22 mouse cellular contexts compared by ENCODE assay signal in the genomic region with DNA sequence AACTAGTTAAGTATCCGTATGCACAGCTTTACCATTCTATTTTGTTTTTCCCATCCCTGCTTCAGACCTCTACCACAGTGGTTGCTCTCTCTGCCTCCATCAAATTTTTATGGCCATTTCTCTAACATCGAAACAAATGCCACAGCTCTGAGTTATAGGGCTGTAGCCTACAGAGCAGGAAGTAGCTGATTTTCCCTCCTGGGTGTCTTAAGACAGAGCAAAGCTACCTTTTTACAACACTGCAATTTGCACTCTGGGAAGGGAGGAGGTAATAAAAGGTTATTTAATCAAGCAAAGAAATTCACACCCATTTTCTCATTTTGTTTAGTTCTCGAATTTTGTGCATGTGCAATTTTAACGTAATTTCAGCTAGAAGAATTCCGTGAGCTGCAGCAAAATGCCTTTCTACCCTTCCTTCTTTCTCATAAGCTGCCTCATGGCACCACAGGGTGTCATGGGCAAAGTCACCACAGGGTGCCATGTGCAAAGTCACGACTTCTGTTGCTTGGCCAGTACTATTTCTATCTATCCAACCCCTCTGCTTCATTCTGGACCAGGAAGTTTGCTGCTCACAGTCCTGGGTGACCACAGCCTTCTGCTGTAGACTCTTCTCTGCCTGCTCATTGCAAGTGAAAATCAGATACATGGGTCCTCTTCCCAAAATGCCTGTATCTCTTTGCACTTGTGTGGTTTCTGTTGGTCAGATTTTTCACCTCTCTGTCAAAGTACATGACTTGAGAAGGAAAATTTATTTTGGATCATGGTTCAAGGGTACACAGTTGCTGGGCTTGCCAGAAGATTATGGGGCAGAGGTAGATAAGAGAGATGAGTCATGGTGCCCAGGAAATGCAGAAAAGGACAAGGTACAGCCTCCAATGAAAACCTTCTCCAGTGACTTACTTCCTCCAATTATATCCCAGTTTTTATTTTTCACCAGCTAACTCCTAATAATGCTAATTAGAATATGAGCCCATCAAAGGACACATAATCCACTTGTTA.
DNase-seq lines count a peak whose midpoint lies in the region; ATAC-seq and TF ChIP-seq lines count a peak whose summit lies in the region.
"Had no signal": no experiment of that assay in that cellular context is flagged by ENCODE, and none has a peak within 500 bp of the region (broad histone marks: within the 10 kb centered on the region; RNA-seq: fewer than 3 reads in every experiment).

No protein-coding gene starts in this region.

- TF ChIP-seq EP300 in heart, adult 2 months (IDR thresholded peaks at IDR 0.05; ENCODE audit: insufficient read depth, low read depth, low read length), result no peak

- intact Hi-C loops in heart, adult 2 months (cut with DNase I), result no loop called here

- no peak overlapping the region for H3K9ac ChIP-seq in heart, adult 2 months (ENCODE audit: low read depth, low read length)
- H3K9ac ChIP-seq in intestine, postnatal 0 days (ENCODE audit: low read depth, low read length), result no peak overlapping the region
- H3K9ac ChIP-seq: embryonic facial prominence, embryonic 12.5 days; forebrain, embryonic 15.5 days; heart, embryonic 15.5 days; hindbrain, embryonic 13.5 days had no signal

- no peaks in the 10 kb centered on the region for H3K4me1 ChIP-seq in heart, adult 2 months (ENCODE audit: control insufficient read depth, insufficient read depth, low read length)
- 0 out of 2 replicates have a peak, but pooled peaks cover 10% of the 10 kb centered on the region for H3K4me1 ChIP-seq in intestine, postnatal 0 days (replicated peaks; ENCODE audit: control insufficient read depth, insufficient read depth, low read length)
- H3K4me1 ChIP-seq: hindbrain, embryonic 13.5 days had no signal

- peaks cover 2% of the 10 kb centered on the region; the same call in 1 of the 2 replicates for H3K36me3 ChIP-seq in heart, adult 2 months (ENCODE audit: control insufficient read depth, insufficient read depth, low read length)
- H3K36me3 ChIP-seq in intestine, postnatal 0 days (ENCODE audit: control insufficient read depth, insufficient read depth), result no peaks in the 10 kb centered on the region
- H3K36me3 ChIP-seq: embryonic facial prominence, embryonic 12.5 days; forebrain, embryonic 15.5 days; G1E; heart, embryonic 15.5 days; hindbrain, embryonic 13.5 days had no signal

- peaks cover 4% of the 10 kb centered on the region; the same call in 1 of the 2 replicates for H3K79me2 ChIP-seq in heart, adult 2 months (replicated peaks; ENCODE audit: control insufficient read depth, insufficient read depth, low read length)

- no peak for TF ChIP-seq POLR2A in heart, adult 2 months (IDR thresholded peaks at IDR 0.05; ENCODE audit: insufficient read depth, low read depth, low read length)

- 91% methylated on average over 6 of the region's 6 CpGs for WGBS in heart, adult 2 months
- 52% methylated on average over 6 of the region's 6 CpGs for WGBS in intestine, postnatal 0 days

- DNase-seq in adrenal gland, adult 2 months, result peak; percentile 21
- DNase-seq in adrenal gland, postnatal 14 days, result no peak
- peak; percentile 39 for DNase-seq in heart, adult 11 months
- DNase-seq in heart, adult 2 months, result no peak
- peak; percentile 17 for DNase-seq in brain, adult 2 months (ENCODE audit: low read depth, low spot score)
- no peak for DNase-seq in lung, postnatal 14 days
- no peak for DNase-seq in yolk sac, embryonic 10.5 days (ENCODE audit: low spot score)
- DNase-seq: adrenal gland, postnatal 25 days; B cell, adult 2 months; cerebellum, adult 9-10 months; gastrocnemius, postnatal 36 days; heart, adult 18-20 months; heart, postnatal 14 days had no signal

- no peak for TF ChIP-seq CTCF in heart, adult 2 months (IDR thresholded peaks at IDR 0.05)
- peak; percentile 1; the same call in 1 of the 2 replicates for TF ChIP-seq CTCF in intestine, postnatal 0 days (IDR thresholded peaks at IDR 0.05; ENCODE audit: low read depth)

- ATAC-seq in intestine, postnatal 0 days, result peak; percentile 78
- ATAC-seq: CD4-positive, CD25-positive, alpha-beta regulatory T cell, adult 4 months; forebrain, embryonic 15.5 days; hindbrain, postnatal 0 days had no signal

- H3K27ac ChIP-seq in heart, adult 2 months, result no peak overlapping the region
- peak overlapping the region; percentile 62 for H3K27ac ChIP-seq in intestine, postnatal 0 days (ENCODE audit: low read depth, low read length)
- H3K27ac ChIP-seq: embryonic facial prominence, embryonic 12.5 days; forebrain, embryonic 15.5 days; heart, embryonic 15.5 days; hindbrain, embryonic 13.5 days; hindbrain, postnatal 0 days had no signal

- no peaks in the 10 kb centered on the region for H3K27me3 ChIP-seq in heart, adult 2 months (ENCODE audit: control insufficient read depth, insufficient read depth, low read length)
- no peaks in the 10 kb centered on the region for H3K27me3 ChIP-seq in intestine, postnatal 0 days (replicated peaks; ENCODE audit: control insufficient read depth, insufficient read depth, low read length)
- H3K27me3 ChIP-seq: embryonic facial prominence, embryonic 12.5 days; forebrain, embryonic 15.5 days; heart, embryonic 15.5 days; hindbrain, embryonic 13.5 days had no signal

- H3K9me3 ChIP-seq in intestine, postnatal 0 days (ENCODE audit: control insufficient read depth), result no peaks in the 10 kb centered on the region
- H3K9me3 ChIP-seq: embryonic facial prominence, embryonic 12.5 days; forebrain, embryonic 15.5 days; heart, embryonic 15.5 days; hindbrain, embryonic 13.5 days had no signal

- H3K4me2 ChIP-seq in intestine, postnatal 0 days (replicated peaks; ENCODE audit: low read depth), result peak overlapping the region; percentile 28; the same call in 1 of the 2 replicates
- H3K4me2 ChIP-seq: embryonic facial prominence, embryonic 12.5 days; forebrain, embryonic 15.5 days; heart, embryonic 11.5 days; heart, embryonic 15.5 days; hindbrain, embryonic 13.5 days had no signal

- no peak overlapping the region for H3K4me3 ChIP-seq in heart, adult 2 months
- H3K4me3 ChIP-seq in intestine, postnatal 0 days (ENCODE audit: low read depth, low read length), result no peak overlapping the region
- H3K4me3 ChIP-seq: embryonic facial prominence, embryonic 12.5 days; forebrain, embryonic 15.5 days; heart, embryonic 15.5 days; hindbrain, embryonic 13.5 days had no signal

Comparison
In these comparisons a context has a peak if more than half of its experiments do, and no peak if none do; other contexts are left out.
1. DNase-seq: peak in adrenal gland, adult 2 months (single experiment), heart, adult 11 months (single experiment) and brain, adult 2 months (single experiment); none in adrenal gland, postnatal 14 days (single experiment), heart, adult 2 months (0 of 2), lung, postnatal 14 days (single experiment) and yolk sac, embryonic 10.5 days (single experiment).